Mouse (Mus musculus) thymus, postnatal 25 days (tissue): ENCODE results near the gene Gm16429.
"Not testable (repeated sequence)": the region's sequence is repeated elsewhere in the genome, so short reads cannot be mapped to it uniquely, and the experiment has no call there.

Experiments used
- DNase-seq: peaks from one replicate; pipeline ENCODE4 v3.0.0; 2022

Gm16429 gene

GRCm38 (mm10) chr5:93928952-93929351 lies at the start of gene Gm16429:
Gm16429 (minus strand) TSS chr5:93929052.
- DNase-seq: not testable (repeated sequence)
